Mouse (Mus musculus): ENCODE results near the gene Trpt1. TPM values are rescaled to one million over a fixed set of nuclear protein-coding genes. Genes with fewer than 3 reads are reported as not detected.

The Trpt1 gene
- polyA plus RNA-seq, 1 experiment from 2014 or later, result 7.6 TPM

DNA sequence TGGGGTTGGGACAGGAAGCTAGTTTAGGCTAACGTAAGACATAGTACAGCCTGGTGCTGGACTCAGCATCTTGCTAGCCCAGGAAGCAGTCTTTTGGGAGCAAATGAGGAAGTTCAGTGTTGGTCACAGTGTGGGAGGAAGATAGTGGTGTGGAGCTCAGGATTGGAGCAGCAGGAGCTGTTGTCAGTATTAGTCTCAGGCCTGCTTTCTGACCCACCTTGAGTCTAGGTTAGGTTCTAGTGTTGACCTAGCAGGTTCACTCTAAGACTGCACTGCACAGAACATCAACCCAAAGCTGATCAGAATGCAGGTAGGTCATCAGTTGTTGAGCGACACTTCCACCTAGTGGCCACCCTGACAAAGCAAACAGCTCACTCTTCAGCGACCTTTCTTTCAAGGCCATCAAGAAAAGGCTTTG, 24.3 kb downstream of the Trpt1 start:
- no peak overlapping the region for H3K4me3 ChIP-seq (ENCODE audit: low read depth, low read length)
- no peaks in the 10 kb centered on the region for H3K27me3 ChIP-seq (replicated peaks; ENCODE audit: control insufficient read depth, insufficient read depth, low read length)
- H3K4me1 ChIP-seq (replicated peaks; ENCODE audit: control insufficient read depth, insufficient read depth, low read length), result no peaks in the 10 kb centered on the region
- ATAC-seq, result peak; percentile 71
- no peak overlapping the region for H3K4me2 ChIP-seq (replicated peaks; ENCODE audit: low read depth)
- 40% methylated on average over 3 of the region's 3 CpGs for WGBS
- no peaks in the 10 kb centered on the region for H3K9me3 ChIP-seq (ENCODE audit: control insufficient read depth)
- H3K36me3 ChIP-seq (ENCODE audit: control insufficient read depth, insufficient read depth), result peaks cover 46% of the 10 kb centered on the region
- H3K9ac ChIP-seq (ENCODE audit: low read depth, low read length), result no peak overlapping the region
- peak; percentile 91 for TF ChIP-seq CTCF (IDR thresholded peaks at IDR 0.05; ENCODE audit: low read depth)
- H3K27ac ChIP-seq (ENCODE audit: low read depth, low read length), result peak overlapping the region; percentile 36

DNA sequence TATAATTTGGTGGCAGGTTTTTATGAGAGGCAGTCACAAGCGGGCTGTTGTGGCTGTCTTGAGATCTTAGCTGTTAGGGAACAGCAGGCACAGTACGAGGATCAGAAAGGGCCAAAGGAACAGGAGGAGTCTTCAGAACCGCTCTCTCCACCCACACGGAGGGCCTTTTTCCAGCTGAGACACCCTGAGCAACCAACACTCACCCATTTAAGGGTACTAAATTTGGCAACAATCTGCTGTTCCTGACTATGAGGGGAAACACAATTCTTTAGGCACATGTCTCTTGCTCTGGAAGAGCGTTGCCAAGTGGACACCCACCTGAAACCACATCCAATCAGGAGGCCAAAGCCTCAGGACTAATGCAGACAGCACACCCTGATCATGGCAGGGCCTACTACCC, 33.6 kb downstream of the Trpt1 start:
- H3K4me1 ChIP-seq (replicated peaks; ENCODE audit: control insufficient read depth, insufficient read depth, low read length), result no peaks in the 10 kb centered on the region
- no peaks in the 10 kb centered on the region for H3K9me3 ChIP-seq (ENCODE audit: control insufficient read depth)
- no peaks in the 10 kb centered on the region for H3K27me3 ChIP-seq (replicated peaks; ENCODE audit: control insufficient read depth, insufficient read depth, low read length)
- WGBS, result 98% methylated on average over 5 of the region's 5 CpGs
- H3K4me3 ChIP-seq (ENCODE audit: low read depth, low read length), result no peak overlapping the region
- no peak overlapping the region for H3K9ac ChIP-seq (ENCODE audit: low read depth, low read length)
- no peak for ATAC-seq
- H3K4me2 ChIP-seq (replicated peaks; ENCODE audit: low read depth), result no peak overlapping the region
- no peak for TF ChIP-seq CTCF (IDR thresholded peaks at IDR 0.05; ENCODE audit: low read depth)
- H3K27ac ChIP-seq (ENCODE audit: low read depth, low read length), result no peak overlapping the region
- H3K36me3 ChIP-seq (ENCODE audit: control insufficient read depth, insufficient read depth), result peaks cover 90% of the 10 kb centered on the region

DNA sequence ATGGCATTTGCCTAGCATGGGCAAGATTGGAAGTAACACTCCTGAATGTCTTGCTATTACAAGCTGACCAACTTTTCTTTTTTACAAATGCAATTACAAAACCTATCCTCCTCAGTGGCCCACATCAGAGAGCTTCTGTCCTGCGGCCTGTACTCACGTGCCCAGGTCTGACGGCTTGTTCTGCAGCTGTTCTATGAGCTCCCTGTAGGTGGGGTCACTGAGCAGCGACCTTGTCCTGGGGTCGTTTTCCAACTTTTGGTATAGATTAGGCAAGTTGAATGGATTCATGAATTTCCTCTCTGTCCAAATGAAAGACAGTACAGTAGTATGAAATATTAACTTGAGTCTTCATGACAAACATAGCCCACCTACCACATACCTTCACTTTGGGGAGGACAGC, 38.1 kb downstream of the Trpt1 start:
- H3K36me3 ChIP-seq (ENCODE audit: control insufficient read depth, insufficient read depth), result peaks cover 59% of the 10 kb centered on the region
- no peak for TF ChIP-seq CTCF (IDR thresholded peaks at IDR 0.05; ENCODE audit: low read depth)
- WGBS, result 90% methylated on average over 5 of the region's 5 CpGs

DNA sequence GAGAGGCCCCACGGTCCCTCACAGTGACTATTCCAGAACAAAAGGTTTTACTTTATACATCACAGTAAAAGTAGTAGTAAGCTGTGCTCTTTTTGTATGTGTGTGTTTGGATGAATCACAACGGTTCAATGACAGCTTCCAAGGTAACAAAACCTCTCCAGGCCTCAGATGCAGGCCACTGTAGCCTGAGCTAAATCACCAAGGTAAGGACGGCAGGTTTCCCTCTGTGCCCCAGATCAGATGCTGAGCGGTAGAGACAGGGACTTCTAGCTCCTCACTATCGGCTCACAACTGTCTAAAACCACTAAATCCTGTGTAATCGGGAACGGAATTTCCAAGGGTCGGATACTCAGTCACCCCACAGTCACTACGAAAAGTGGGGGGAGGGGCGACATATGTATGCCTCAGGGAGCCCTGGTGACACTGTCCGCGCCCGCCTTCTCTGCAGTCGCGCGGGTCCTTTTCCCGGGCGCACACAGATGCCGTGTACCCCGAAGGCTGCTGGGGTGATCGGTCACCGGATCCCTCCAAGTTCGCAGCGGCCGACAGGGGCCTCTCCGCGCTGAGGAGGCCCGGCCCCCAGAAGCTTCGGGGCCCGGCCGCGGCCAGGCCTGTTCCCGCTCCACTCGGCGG, 43.3 kb downstream of the Trpt1 start:
- H3K36me3 ChIP-seq (ENCODE audit: control insufficient read depth, insufficient read depth), result peaks cover 11% of the 10 kb centered on the region
- peak overlapping the region; percentile 87 for H3K4me2 ChIP-seq (replicated peaks; ENCODE audit: low read depth)
- H3K4me3 ChIP-seq (ENCODE audit: low read depth, low read length), result peak overlapping the region; percentile 96
- no peaks in the 10 kb centered on the region for H3K9me3 ChIP-seq (ENCODE audit: control insufficient read depth)
- peak; percentile 6 for ATAC-seq
- peak overlapping the region; percentile 87 for H3K9ac ChIP-seq (ENCODE audit: low read depth, low read length)
- H3K27me3 ChIP-seq (replicated peaks; ENCODE audit: control insufficient read depth, insufficient read depth, low read length), result no peaks in the 10 kb centered on the region
- 0 out of 2 replicates have a peak, but pooled peaks cover 5% of the 10 kb centered on the region for H3K4me1 ChIP-seq (replicated peaks; ENCODE audit: control insufficient read depth, insufficient read depth, low read length)
- WGBS, result 1% methylated on average over 35 of the region's 35 CpGs
- no peak for TF ChIP-seq CTCF (IDR thresholded peaks at IDR 0.05; ENCODE audit: low read depth)
- H3K27ac ChIP-seq (ENCODE audit: low read depth, low read length), result peak overlapping the region; percentile 74

More for the DNA sequence above, 38.1 kb downstream of the Trpt1 start:
- H3K9me3 ChIP-seq (ENCODE audit: control insufficient read depth), result no peaks in the 10 kb centered on the region
- no peaks in the 10 kb centered on the region for H3K27me3 ChIP-seq (replicated peaks; ENCODE audit: control insufficient read depth, insufficient read depth, low read length)
- H3K4me2 ChIP-seq (replicated peaks; ENCODE audit: low read depth), result no peak overlapping the region
- H3K4me1 ChIP-seq (replicated peaks; ENCODE audit: control insufficient read depth, insufficient read depth, low read length), result 0 out of 2 replicates have a peak, but pooled peaks cover 5% of the 10 kb centered on the region
- no peak overlapping the region for H3K9ac ChIP-seq (ENCODE audit: low read depth, low read length)
- no peak for ATAC-seq
- H3K27ac ChIP-seq (ENCODE audit: low read depth, low read length), result no peak overlapping the region
- no peak overlapping the region for H3K4me3 ChIP-seq (ENCODE audit: low read depth, low read length)

DNA sequence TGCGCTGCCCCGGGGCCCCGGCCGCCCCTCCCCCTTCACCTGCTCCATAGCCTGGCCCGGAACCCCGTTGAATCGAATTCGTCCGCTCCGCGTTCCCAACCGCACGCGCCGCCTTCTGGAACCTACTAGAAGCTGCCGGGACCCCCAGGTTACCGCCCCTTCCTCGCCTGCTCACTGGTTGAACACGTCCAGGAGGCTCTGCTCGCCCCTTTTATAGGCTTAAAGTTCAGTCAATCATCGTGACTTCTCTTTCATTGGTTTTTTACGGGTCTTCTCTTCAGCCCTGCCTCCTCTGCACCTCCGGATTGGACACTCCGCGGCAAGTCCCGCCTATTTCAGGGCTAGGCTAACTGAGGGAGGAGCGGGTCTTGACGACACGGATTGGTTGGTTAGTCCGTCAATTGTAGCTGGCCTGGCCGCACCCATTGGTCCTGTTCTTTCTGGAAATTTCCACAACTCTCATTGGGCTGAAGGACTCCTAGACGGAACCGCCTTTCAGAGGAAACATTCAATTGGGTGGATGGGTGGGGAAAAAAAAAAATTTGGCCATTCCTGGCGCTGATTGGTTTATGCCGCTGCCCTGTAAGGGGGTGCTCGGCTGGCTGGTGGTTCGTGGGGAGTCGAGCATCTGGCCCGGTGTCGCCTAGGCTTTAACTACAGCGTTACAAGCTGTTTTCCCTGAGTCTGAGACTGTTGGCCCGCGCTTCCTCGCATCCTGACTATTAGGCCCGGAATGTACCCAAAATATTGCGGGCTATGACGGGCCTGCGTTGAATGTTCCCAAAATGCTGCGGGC, 44.1 kb downstream of the Trpt1 start, which contains the start of gene Stip1:
Gene Stip1 (minus strand): TSS at position 127 of the 796 bp plus-strand sequence.
- peaks cover 4% of the 10 kb centered on the region; the same call in 1 of the 2 replicates for H3K36me3 ChIP-seq (ENCODE audit: control insufficient read depth, insufficient read depth)
- no peaks in the 10 kb centered on the region for H3K27me3 ChIP-seq (replicated peaks; ENCODE audit: control insufficient read depth, insufficient read depth, low read length)
- H3K4me2 ChIP-seq (replicated peaks; ENCODE audit: low read depth), result peak within 1 kb of the TSS; percentile 87
- peak; percentile 69 for TF ChIP-seq CTCF (IDR thresholded peaks at IDR 0.05; ENCODE audit: low read depth)
- no peaks in the 10 kb centered on the region for H3K9me3 ChIP-seq (ENCODE audit: control insufficient read depth)
- peak within 1 kb of the TSS; percentile 96 for H3K4me3 ChIP-seq (ENCODE audit: low read depth, low read length)
- H3K4me1 ChIP-seq (replicated peaks; ENCODE audit: control insufficient read depth, insufficient read depth, low read length), result 0 out of 2 replicates have a peak, but pooled peaks cover 5% of the 10 kb centered on the region
- under 1% methylated on average over 49 of the region's 49 CpGs for WGBS
- ATAC-seq, result peak; percentile 99
- peak within 1 kb of the TSS; percentile 87 for H3K9ac ChIP-seq (ENCODE audit: low read depth, low read length)
- peak within 1 kb of the TSS; percentile 74 for H3K27ac ChIP-seq (ENCODE audit: low read depth, low read length)

DNA sequence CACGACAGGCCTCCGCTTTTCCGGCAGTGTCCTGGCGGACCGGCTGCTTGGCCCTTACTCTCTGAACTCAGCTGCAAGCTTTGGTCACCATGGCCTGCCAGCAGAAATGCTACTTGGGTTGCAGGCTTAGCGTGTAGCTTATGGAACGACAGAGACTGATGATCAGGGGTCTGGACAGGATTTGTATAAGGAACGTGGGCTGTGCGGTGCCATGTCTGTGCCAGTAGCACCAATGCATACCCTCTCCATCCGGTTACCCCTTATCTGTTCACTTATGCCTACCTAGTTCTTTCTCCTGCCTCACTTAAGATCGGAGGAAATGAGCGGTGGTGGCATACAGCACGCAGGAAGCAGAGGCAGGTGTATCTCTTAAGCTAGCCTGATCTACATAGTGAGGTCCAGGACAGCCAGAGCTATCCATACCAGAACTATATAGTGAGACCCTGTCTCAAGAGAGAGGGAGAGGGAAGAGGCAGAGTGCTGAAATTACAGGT, 44.8 kb downstream of the Trpt1 start:
- Histone ChIP-seq H3K36me3 (ENCODE audit: control insufficient read depth, insufficient read depth) (no peaks in the 10 kb centered on the region), H3K27me3 (replicated peaks; ENCODE audit: control insufficient read depth, insufficient read depth, low read length) (no peaks in the 10 kb centered on the region), H3K9ac (ENCODE audit: low read depth, low read length) (peak overlapping the region; percentile 55), H3K27ac (ENCODE audit: low read depth, low read length) (peak overlapping the region; percentile 74; the same call in 1 of the 2 replicates), H3K4me1 (replicated peaks; ENCODE audit: control insufficient read depth, insufficient read depth, low read length) (0 out of 2 replicates have a peak, but pooled peaks cover 5% of the 10 kb centered on the region), H3K9me3 (ENCODE audit: control insufficient read depth) (no peaks in the 10 kb centered on the region), H3K4me2 (replicated peaks; ENCODE audit: low read depth) (peak overlapping the region; percentile 75), H3K4me3 (ENCODE audit: low read depth, low read length) (peak overlapping the region; percentile 51)
- TF ChIP-seq CTCF (IDR thresholded peaks at IDR 0.05; ENCODE audit: low read depth), result no peak
- no peak for ATAC-seq
- 20% methylated on average over 13 of the region's 13 CpGs for WGBS
